Mouse (Mus musculus) CH12.LX (cell line): ENCODE measurements around the gene C1qtnf1.

Experiments
- E2F4 ChIP-seq: IDR thresholded peaks from 2 replicates; pipeline ENCODE4 v1.6.1; 2011; ENCODE audit warnings: low read depth, low read length, improper control_type of control experiment; ENCODE audit not compliant: insufficient replicate concordance
- POLR2A ChIP-seq: IDR thresholded peaks from 2 replicates; pipeline ENCODE4 v1.6.1; 2011; ENCODE audit warnings: low read depth, mild to moderate bottlenecking, improper control_type of control experiment, low read length
- UBTF ChIP-seq: IDR thresholded peaks from 2 replicates; pipeline ENCODE4 v1.6.1; 2012; ENCODE audit warnings: low read depth, mild to moderate bottlenecking, inconsistent platforms, low read length, improper control_type of control experiment, moderate library complexity
- USF1 ChIP-seq: IDR thresholded peaks from 2 replicates; pipeline ENCODE4 v1.6.1; 2014; ENCODE audit warnings: low read depth, mild to moderate bottlenecking, inconsistent platforms, low read length, improper control_type of control experiment
- ZC3H11A ChIP-seq: IDR thresholded peaks from 2 replicates; pipeline ENCODE4 v1.6.1; 2012; ENCODE audit warnings: low read depth, mild to moderate bottlenecking, inconsistent platforms, low read length, improper control_type of control experiment

- TF ChIP-seq UBTF (no peak), USF1 (no peak), ZC3H11A (no peak), E2F4 (no peak), POLR2A (no peak)
These were observed 20.4 kb downstream of the C1qtnf1 start for GRCm38 (mm10) chr11:118448385-118448784.
